Mouse (Mus musculus) E14TG2a.4 (cell line): Measurements from ENCODE around the gene Zbp1.

Experiments used
- CTCF ChIP-seq: conservative IDR thresholded peaks from 2 replicates; pipeline ENCODE4 v1.5.1; 2014; ENCODE audit warnings: low read length
- NANOG ChIP-seq: IDR thresholded peaks from 2 replicates; pipeline ENCODE4 v1.6.1; 2014; ENCODE audit warnings: borderline replicate concordance, low read length, mixed read lengths
- POU5F1 ChIP-seq: IDR thresholded peaks from 2 replicates; pipeline ENCODE4 v1.6.1; 2014; ENCODE audit warnings: low read length, borderline replicate concordance

DNA sequence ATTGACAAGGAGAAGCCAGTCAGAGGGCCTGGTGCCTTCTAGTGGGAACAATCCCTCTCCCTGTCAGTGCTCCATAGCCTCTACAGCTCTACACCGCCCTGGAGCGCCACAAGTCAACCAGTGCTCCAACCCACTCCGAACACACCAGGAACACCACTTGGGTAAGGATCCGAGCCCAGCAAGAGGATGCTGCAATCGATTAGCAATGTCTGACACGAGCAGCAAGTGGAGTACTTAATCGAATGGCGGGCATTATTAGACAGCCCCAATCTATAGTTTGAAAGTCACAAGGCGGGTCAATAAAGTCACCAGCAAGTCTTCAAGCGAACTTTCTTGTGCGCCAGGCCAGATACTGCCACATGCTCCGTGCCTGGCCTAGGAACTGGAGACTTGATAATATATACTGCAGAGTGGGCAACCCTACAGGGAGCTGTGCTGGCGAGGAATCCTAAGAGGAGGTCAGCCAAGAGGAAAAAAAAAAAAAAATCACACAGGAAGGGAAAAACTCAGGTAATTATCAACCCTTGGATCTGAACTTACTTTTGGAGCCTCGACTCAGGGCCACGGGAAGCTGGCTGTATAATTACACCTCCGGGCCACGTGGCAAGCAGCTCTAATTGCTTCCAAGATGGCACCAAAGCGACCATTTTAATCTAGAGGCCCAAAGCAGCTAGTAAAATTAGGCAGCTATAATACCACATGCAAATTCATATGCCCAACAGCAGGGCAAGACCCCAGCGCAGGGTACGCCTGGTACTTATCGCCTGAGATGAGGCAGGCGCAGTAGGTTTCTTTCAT lies 46.9 kb upstream of the Zbp1 start:
- TF ChIP-seq CTCF = no peak
- TF ChIP-seq POU5F1 = no peak
- no peak for TF ChIP-seq NANOG
